Mouse (Mus musculus) left cerebral cortex, postnatal 14 days (tissue): ENCODE results near the gene Gngt2. TPM values are rescaled to one million over a fixed set of nuclear protein-coding genes. Genes with fewer than 3 reads are reported as not detected.

Experiments used
- DNase-seq, 2 experiments: peaks; one replicate each; pipeline ENCODE4 v3.0.0; 2021 to 2022; ENCODE audit warnings: low spot score in 2 of 2, mixed read lengths in 1 of 2
- intact Hi-C: fragments of 180-260 bp; cut with DNase I; formaldehyde crosslinking; loops from one replicate; pipeline ENCODE4 v1.15.1; 2025
- long read RNA-seq, 2 experiments: library from polyadenylated mRNA; stranded (forward); transcript quantifications; one replicate each; pipeline ENCODE4 v2.0.0; 2021
- total RNA-seq, 2 experiments: library from RNA; stranded (reverse); gene quantifications; 2 replicates each; pipeline ENCODE4 v1.2.3; 2021

The Gngt2 gene
- 1 to 10 TPM; 2.5 to 3.2 TPM for total RNA-seq
- long read RNA-seq, experiment 1, partial matches to known transcripts = 0 of 2 reads
- long read RNA-seq, experiment 1, other reads (novel, unspliced or antisense) = 1 of 2 reads
- long read RNA-seq, experiment 2, partial matches to known transcripts = 0 of 1 reads
- long read RNA-seq, experiment 2, other reads (novel, unspliced or antisense) = 0 of 1 reads

DNA sequence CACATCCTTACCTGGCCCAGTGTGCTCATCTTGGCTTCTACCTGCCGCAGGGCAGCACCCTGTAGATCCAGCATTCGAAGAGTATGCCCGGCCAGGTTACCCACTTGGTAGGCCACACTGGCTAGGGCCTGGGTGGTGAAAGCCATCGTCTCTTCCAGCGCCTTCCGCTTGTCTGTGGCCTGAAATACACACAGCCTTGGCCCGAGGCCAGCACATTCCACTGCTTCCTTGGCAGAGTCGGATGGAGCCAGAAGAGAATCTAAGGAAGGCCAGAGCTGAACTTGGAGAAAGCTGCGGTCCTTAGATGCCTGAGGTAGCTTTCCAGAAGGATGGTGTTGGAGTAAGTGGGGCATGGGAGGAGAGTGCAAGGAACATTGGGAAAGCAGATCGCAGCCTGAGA is at the start of gene Gngt2:
Gene Gngt2, plus strand, starts transcription at position 158 of the 400 bp plus-strand sequence.
- intact Hi-C loops = no loop called here
- peak; percentile 62 to 64 for DNase-seq

DNA sequence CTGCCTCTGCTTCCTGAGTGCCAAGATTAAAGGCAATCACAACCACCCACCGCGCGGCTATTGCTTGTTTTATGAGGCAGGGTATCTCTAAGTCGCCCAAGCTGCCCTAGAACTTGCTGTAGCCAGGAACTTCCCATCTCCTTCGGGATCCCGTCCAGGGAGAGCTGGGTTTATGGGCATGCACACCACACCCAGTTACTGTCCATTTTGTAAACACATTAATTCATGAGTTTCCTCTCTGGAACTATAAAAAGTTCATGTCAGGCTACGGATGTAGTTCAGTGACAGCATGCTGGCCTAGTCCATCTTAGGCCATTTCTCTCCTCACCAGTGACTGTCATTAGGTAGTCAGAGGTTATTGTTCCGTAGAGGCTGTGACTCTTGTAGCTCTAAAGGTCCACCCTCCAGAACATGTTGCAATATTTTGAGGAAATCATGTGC is 47.5 kb upstream of the Gngt2 start:
- intact Hi-C loops = no loop called here
- no peak for DNase-seq

DNA sequence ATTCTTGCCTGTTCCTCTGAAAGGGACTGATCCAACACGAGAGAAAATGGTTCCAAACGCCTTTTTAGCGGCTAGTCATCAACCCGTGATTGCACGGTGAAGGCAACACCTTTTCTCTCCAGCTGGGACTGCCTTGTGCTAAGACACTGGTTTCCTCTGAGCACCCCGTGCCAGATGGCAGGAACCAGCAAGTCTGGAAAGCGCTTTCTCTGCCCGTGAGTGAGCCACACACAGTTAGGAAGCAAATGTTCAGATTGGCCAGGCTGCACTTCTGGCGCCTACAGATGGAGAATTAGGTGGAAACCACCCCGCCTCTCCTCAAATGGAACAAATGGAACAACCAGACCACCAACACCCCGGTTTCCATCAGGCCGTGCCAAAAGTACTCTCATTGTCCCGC is 45.2 kb upstream of the Gngt2 start:
- DNase-seq = peak; percentile 49 to 76
- intact Hi-C loops = no loop called here

DNA sequence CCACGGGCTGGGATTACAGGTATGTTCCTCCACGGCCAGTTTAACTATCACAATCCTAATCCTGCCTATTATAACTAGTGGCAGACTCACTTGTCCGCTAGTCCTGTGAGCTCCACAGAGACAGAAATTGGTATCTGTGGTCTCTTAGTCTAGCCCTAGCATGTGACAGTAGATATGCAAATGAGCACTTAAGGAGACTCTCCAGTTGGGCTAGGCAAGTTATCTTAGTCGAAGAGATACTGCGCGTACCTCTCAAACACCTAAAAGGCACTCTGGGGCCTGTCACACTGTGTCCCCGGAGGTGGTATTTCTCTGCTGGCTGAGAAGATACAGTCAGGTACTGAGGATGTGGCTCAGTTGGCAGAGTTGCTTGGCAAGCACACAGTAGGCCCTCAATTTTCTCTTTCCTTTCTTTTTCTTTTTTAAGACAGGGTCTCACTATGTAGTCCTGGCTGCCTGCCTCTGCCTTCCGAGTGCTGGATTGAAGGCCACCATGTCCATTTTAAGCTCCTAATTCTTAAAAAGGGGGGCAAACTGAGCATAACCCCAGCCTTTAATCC is 44.0 kb upstream of the Gngt2 start:
- no peak for DNase-seq
- intact Hi-C loops = no loop called here

DNA sequence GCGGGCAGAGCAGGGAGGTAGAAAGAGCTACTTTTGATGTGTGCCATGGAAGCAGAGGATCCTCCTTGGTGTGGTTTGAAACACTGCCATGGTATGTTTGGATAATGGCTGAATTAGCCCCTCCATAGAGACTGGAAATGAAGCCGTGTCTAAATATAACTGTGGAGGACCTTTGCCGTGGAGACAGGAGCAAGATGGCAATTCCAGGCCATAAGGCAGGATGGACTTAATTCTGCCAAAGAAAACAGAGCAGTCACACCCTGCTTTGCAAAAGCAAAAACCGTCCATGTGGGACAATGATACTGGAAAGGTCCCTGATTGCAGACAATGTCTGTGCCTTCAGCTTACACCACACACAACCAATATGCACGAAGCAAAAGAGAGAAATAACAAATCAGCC is 42.8 kb upstream of the Gngt2 start:
- DNase-seq = no peak
- intact Hi-C loops = no loop called here

DNA sequence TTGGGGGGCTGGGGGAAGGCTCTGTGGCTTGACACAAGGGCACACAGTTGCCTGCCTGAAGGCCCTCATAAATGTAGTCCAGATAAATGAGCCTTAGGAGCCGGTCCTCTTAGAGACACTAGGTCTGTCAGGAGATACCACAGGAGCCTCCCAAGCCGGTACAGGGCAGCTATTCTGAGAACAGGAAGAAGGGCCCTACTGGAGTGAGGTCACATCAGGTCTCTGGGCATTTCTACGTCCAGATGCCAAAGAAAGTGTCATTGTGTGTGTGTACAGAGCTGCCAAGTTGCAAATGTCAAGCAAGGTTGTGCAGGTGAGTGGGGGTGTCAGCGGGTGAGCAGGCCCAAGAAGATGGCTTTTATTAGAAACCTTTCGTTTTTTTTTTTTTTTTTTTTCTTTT is 41.4 kb upstream of the Gngt2 start:
- DNase-seq = no peak
- intact Hi-C loops = no loop called here

DNA sequence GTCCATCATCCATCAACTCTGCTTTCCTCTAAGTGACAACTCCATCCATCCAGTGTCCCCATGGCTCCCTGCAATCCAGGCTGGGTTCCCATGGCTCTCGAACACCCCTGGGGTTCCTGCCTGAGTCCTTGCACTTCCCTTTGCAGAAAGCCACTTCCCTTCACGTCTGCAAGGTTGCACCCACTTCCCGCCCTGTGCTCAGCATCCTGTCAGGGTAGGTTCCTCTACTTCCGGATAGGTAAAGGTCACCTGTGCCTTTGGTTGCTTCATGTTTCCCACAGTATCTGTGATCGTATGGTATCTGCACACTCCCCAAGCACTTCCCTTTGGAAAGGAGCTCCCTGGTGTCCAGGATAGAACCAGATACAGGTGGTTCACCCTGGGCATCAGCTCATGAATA is 32.0 kb upstream of the Gngt2 start:
- no peak for DNase-seq
- intact Hi-C loops = no loop called here

DNA sequence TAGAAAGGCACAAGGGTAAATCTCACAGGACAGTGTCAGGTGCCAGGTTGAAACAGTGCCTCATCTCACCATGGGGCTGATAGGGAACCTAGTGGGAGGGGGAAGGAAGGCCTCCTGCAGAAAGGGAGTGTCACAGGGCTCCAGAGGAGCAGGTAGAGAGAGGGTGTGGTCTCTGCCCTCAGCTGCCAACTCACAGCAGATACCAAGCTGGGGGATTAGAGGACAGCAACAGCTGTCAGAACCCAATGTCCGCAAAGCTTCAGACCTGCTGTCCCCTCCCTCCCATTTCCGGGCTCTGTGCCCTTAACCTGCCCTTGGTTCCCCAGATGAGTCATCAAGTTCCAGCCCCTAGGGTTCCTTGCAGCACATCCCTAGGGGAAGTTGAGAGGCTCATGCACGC is 31.5 kb upstream of the Gngt2 start:
- no peak for DNase-seq
- intact Hi-C loops = no loop called here

DNA sequence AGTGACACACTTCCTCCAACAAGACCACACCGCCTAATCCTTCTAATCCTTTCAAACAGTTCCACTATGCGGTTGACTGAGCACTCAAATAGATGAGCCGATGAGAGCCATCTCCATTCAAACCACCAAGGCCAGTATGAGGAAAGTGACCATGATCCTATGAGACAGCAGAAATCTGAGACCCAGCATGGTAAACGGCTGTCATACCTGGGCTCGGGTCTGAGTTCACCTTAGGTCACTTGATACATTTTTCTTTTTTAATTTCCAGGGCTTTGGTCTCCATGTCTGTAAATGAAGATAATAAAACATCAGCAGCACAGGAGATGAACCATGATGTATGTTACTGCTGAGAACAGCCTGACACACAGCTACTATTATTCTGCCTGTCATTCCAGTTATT is 29.1 kb upstream of the Gngt2 start:
- DNase-seq = no peak
- intact Hi-C loops = no loop called here

DNA sequence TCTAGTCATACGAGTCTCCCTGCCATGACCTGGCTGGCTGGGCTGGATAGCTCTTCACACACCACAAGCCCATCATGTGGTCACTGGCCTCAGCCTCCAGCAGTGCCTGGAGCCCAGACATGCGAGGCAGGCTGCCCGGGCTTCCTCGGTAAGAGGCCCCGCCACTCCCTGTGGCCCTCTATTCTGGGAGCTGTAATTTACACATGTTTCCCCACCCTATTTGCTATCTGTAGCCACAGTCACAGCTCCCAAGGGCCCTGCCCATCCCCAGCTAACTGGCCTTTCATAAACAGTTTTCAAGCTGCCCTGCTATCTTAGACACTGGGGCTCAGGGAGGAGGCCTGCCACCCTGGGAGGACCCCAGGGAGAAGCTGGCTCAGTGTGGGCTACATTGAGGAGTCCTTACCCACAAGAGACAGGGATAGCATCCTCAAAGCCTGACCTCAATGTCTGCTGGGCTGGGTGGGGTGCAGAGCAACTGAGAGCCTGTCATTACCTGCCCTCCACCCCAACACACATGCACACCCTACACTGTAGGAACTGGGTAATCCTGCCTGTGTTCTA is 28.5 kb upstream of the Gngt2 start:
- DNase-seq = no peak
- intact Hi-C loops = no loop called here

DNA sequence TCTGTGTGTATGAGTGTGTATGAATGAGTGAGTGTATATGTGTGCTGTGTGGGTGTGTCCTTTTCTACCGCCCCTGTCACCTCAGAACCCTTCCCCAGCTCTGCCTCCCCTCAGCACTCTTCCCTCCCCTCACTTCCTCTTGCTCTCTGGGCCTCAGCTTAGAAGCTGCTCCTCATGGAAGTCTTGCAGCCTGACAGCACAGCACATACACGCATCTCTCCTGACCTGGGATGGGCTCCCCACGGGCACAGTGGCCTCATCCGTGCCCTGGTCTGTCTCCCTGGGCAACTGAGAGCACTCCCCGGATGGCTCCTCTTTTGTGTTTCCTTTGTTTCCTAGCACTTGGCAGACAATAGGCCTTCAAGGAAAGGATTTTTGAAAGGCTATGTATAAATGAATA is 27.4 kb upstream of the Gngt2 start:
- no peak for DNase-seq
- intact Hi-C loops = no loop called here

DNA sequence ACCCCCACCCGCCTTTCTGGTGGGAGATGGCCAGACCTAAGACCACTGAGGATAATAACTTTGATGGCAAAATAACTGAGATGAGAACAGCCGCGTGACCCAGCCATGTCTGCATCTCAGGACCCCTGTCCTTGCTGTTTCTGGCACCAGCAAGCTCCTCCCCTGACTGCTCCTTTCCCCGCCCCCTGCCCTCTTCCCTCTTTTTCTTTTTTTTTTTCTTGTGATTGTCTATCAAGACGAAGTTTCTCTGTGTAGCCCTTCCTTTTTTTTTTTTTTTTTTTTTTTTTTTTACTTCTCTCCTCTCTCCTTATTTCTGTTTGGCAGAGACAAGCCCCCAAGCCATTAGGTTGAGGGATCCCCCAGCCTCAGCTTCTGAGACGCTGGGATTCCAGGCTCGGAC is 26.2 kb upstream of the Gngt2 start:
- intact Hi-C loops = no loop called here
- DNase-seq = no peak

DNA sequence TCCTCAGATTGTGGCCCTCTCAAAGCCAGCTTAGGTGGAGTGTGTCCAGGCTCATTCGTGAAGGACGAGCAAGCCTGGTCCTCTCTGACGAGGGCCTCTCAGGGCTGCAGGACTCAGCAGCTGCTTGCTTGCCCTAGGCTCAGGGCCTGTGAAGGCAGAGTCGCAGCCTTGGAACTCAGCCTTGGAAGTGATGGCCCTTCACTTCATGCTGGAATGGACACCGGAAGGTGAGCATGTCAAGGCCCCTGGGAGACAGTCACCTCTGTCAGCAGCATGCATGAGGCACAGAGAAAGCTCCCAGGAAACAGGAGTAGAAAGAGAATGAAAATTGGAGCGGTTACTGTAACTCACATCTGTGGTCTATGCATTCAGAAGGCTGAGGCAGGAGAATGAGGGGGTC is 25.3 kb upstream of the Gngt2 start:
- intact Hi-C loops = no loop called here
- DNase-seq = no peak

DNA sequence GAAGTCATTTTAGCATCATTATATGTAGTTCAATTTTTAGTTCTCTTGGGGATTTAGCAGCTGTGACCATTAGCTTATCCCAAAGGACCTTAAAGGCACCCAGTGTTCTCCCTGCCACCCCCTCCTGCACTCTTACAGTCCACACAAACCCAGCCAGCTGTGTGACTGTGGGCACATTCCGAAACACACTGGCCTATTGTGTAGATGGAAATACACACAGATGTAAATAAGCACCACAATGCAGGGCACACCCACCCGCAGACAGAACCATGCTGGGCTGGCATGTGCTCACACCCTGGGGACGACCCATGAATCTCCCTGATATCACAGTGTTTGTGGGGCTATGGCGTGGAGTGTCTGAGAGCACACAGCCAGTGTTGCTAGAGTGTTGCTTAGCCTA is 24.8 kb upstream of the Gngt2 start:
- no peak for DNase-seq

DNA sequence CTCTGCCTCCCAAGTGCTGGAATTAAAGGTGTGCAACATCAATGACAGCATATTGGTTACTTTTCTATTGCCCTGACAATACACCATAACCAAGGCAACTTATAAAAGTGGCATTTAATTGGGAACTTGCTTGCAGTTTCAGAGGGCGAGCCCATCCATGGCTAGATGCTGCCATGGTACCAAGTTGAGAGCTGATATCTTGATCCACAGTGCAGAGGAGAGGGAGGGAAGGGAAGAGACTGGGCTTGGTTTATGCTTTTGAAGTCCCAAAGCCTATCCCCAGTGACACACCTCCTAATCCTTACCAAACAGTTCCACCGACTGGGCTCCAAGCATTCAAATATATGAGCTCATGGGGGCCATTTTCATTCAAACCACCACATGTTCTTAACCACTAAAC is 22.9 kb upstream of the Gngt2 start:
- no peak for DNase-seq
- intact Hi-C loops = no loop called here

More for the DNA sequence above, 24.8 kb upstream of the Gngt2 start:
- intact Hi-C loops = no loop called here

DNA sequence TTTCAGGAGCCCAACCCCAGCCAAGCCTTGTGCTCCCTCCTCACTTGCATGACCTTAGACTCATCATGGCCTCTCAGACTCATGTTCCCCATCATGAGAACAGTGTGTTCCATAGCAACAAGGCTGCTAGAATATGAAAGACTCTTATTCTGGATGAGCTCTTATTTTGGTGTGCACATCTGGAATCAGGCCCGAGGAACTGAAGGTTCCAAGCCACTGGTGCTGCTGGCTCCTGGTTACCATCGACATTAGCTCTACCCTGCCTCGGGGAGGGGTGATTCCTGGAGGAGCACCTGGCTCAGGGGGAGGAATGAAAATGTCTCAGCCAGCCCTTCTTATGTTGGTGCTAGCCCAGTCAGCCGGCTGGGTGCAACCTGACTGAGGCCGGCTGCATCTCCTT is 22.2 kb upstream of the Gngt2 start:
- intact Hi-C loops = no loop called here
- no peak for DNase-seq

DNA sequence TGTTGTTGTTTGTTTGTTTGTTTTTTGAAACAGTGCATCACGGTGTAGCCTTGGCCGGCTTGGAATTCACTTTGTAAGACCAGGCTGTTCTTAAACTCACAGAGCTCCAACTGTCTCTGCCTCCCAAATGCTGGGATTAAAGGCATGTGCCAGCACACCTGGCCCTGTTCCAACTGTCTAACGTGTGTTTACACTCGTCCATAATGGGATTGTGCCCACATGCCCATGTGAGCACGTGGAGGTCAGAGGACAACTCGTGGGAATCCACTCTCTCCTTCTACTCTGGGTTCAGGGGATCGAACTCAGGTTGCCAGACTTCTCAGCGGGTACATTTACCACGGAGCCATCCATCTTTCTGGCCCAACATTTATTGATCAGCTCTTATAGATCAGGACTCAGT is 21.6 kb upstream of the Gngt2 start:
- intact Hi-C loops = no loop called here
- DNase-seq = no peak

DNA sequence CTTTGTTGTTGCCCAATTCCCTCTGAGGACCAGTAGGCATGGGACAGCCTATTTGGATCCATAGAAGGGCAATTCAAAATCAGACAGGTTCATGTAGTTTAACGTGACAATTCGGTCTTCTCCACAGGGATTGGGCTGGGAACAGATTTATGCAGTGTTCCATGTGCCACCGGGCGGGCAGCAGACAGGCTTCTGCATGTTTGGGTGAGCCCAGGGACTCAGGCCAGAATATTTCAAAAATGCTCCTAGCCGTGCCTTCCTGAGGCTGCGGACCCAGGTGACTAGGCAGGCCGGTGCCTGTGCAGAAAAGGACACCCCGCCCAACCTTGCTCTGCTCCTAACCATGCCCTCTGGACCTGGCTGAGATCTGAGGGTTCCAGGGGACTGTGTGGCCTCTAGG is 17.9 kb upstream of the Gngt2 start:
- intact Hi-C loops = no loop called here
- DNase-seq = no peak

DNA sequence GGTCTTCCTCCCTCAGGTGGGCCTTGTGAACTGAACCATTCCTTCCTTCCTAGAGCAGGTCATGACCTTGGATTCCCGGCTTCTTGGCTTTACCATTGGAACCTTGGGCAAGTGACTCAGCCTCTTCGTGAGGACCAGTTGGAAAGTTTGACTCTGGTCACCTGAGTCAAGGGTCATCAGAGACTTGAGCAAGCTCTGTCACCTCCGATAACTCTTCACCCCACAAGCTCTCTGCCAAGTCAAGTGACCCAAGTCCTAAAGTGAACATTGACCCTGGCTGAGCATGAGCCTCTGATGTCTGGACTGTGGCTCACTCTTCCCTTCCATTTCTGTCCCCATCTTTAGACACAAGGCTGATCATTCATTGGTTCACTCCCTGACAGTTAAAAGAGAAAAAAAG is 15.5 kb upstream of the Gngt2 start:
- intact Hi-C loops = no loop called here
- no peak for DNase-seq

DNA sequence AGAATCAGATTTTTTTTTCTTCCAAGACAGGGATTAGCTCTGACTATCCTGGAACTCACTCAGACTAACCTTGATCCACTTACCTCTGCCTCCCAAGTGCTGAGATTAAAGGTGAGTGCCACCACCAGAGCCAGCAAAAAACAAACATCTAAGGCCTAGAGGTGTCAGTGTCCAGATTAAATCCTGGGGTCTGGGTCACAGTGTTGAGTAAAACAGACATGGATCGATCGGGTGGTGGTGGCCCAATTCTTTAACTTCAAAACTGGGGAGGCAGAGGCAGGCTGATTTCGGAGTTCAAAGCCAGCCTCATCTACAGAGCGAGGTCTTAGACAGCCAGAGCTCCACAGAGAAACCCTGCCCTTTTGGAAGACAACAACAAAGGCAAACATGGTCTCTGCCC is 14.6 kb upstream of the Gngt2 start:
- intact Hi-C loops = no loop called here
- no peak for DNase-seq

DNA sequence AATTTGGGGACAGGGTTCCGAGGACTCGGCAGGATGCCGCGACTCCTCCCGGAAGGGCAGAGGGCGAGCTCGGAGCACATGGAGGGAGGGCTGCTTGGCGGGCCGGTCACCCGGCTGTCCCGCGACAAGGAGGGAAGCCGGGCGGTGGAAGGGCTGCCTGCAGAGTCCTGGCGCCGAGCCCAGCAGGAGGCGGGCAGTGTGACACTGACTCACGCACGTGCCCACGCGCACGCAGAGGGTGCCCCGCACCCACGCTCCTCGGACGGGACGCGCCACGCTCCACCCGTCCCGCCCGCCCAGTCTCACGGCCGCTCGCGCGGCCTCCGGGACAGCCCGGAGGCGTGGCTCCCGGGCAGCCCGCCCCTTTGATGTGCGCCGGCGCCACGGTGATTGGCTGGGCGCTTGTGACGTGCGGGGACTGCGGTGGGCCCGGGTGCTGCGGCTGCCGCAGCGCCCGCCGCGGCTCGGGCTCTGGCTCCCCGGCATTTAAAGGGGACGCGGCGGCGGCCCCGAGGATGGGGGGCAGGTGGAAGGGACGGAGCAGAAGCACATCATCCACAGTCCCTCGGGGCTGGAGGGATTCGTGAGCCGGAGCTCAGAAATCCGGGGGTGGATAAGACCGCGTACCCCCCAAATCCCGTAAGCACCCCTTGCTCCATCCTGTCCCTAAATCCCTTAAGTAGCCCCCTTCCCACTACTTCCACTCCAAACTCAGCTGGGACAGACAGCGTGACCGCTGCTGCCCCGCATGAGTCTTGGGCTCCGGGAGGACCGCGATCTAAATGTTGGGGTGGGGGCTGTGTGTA is 12.7 kb upstream of the Gngt2 start, which contains the start of gene Phospho1:
Gene Phospho1, plus strand, starts transcription at position 429 of the 806 bp plus-strand sequence.
- peak; percentile 86 to 90 for DNase-seq
- intact Hi-C loops = no loop called here
